Mouse (Mus musculus) stomach, postnatal 0 days (tissue): Measurements from ENCODE around the gene Gm45062.

ENCODE experiments used
- CTCF ChIP-seq: IDR thresholded peaks from 2 replicates; pipeline ENCODE4 v1.5.1; 2016; ENCODE audit warnings: antibody characterized with exemption, low read depth, mild to moderate bottlenecking, moderate library complexity
- EP300 ChIP-seq: optimal IDR thresholded peaks from 2 replicates; pipeline ENCODE3; 2016; ENCODE audit warnings: antibody characterized with exemption

DNA sequence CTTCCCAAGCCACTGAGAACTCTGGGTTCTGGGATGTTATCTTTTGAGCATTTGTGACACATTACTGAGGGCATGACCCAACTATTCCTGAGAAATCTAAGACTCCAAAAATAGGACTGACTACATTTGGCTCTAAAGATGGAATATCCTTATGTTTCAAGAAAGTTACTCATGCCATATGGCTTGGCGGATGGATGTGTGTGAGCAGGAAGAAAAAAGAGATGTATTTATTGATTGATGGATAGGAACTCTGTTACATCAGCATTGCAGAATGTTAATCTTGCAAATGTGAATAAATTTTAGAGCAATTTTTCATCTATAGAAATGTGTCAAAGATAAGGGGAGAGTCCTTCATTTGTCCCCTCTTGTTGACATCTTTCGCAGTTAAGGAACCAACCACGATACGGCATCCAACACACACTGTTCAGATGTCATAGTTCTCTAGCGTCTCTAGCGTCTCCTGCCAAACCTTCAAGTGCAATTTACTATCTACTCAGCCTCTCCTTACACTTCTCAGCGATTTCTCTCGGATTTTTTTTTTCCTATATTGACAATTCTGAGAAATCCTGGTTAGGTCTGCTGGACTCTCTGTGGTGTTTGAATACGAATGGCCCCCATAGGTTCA lies 171.5 kb downstream of the Gm45062 start:
- no peak for TF ChIP-seq CTCF
- no peak for TF ChIP-seq EP300
